Mouse (Mus musculus): ENCODE measurements at regions not wholly inside any gene's neighbourhood (a gene's known extent, or its start where the extent isn't known, plus 50 kb on each side); places are given as distances from the start of the nearest gene placed in this dataset.

DNA sequence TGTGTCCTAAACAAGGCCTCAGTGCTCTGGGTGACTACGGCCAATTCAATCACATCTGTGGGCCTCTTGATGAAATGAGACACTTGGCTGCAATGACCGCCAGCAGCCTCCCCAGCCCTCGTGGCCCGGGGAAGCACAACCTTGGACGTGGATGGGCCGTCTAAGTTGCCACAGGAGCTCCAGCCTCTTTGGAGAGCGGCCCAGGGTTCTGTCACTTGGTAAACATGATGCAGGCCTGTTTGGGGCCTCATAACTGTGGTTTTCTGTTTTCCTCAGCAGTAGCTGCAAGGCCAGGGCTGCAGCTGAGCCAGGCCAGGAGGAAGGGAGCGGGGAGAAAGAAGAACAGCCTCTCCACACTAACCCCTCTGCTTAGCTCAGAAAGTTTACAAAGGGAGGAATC, 105.2 kb upstream of the Zmiz1 start:
- in situ Hi-C loops (cut with MboI; ENCODE audit: low sequenced_read_pairs), result no loop called here

DNA sequence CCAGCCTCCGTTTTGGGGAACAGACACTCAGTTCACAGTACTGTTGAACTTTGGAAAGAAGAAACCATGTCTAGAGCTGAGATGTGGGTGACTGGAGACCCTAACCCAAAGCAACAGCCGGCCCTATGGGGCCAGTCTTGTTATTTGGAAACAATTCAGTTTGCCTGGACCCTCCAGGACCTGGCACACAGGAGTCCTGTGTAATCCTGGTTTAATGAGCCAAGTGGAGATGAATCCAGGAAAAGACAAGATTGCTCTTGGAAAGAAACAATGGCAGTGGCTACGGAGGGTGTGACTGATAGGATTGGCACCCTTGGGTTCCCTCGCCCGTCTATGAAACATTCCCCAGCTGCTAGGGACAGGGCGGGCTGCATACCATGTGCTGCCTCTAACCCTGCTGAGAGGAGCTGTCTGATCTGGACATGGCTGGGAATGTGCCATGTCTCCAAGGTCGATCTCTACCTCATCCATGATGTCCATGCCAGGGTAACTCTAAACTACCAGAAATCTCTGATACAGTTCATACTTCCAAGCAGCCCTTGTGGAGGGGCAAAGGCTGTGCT, 104.6 kb upstream of the Zmiz1 start:
- in situ Hi-C loops (cut with MboI; ENCODE audit: low sequenced_read_pairs), result no loop called here

DNA sequence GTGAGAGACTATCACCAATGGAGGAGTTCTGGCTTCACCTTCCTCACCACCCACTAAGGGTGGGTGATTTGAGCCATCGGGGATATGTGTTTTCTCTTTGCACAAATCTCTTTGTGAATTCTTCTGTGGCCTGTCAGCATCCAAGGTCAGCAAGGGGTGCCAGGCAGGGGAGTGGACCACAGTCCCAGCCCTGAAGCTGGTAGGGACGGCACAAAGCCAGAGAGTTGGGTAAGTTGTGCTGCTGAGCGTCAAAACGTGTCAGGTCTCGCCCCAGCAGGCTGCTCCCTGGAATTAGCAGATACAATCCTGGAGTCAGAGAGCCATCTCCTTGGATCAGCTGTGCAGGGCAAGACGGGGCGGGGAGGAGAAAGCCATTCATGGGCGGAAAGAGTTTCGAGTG, 101.2 kb upstream of the Zmiz1 start:
- in situ Hi-C loops (cut with MboI; ENCODE audit: low sequenced_read_pairs), result no loop called here

DNA sequence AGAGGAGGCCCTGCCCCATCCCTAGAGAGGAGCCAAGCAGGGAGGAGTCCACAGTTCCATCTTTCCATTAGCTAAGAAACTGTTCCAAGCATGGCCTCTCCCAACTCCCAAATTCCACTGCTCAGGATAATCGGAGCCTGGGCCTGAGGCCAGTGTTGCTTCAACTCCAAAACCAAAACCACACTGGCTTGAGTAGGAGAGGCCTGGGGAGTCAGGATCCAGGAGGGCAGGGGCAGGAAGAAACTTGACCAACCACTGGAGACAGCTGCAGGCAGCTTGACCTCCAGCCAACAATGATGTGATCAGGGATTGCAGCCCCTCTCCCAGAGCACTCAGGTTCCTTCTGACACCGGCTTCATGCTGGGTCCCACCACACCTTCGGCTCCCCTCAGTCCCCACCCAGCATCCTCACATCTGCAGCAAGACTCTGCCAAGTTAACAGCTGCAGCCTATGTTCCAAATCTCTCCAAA, 99.1 kb upstream of the Zmiz1 start:
- in situ Hi-C loops (cut with MboI; ENCODE audit: low sequenced_read_pairs), result no loop called here

DNA sequence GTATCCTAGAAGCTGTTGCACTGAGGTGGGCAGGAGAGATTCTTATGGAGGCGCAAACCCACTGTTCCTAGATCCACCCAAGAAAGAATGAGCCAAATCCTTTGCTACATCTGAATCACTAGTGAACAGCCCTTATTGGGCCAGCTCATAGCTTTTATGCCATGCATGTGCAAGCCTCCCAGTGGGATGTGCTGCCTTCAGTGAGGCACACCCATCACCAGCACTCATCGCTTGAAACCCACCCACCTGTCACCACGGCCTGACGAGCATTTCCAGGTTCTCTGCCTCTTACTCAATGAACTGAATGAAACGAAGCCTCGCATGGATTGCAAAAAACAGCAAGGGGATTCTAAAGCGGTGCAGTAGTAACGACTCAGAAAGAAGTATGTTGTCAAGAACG, 98.3 kb upstream of the Zmiz1 start:
- in situ Hi-C loops (cut with MboI; ENCODE audit: low sequenced_read_pairs), result no loop called here

DNA sequence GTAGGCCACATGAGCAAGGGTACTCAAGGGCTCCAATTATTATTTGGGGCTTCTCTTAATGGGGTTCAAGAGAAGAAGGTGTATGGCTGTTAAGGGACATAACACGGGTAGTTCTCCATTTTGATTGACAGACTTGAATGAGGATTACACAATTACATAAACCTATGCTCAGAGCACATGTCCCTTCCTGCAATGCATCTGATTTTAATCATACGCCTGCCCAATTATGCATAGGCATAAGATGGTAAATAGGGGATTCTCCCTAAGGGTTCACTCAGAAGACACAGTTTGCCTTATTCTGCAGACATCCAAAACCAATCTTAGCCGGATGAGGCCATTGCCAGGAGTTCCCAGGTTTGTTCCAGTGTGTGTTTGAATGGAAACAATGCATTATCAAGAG, 97.9 kb upstream of the Zmiz1 start:
- in situ Hi-C loops (cut with MboI; ENCODE audit: low sequenced_read_pairs), result no loop called here

DNA sequence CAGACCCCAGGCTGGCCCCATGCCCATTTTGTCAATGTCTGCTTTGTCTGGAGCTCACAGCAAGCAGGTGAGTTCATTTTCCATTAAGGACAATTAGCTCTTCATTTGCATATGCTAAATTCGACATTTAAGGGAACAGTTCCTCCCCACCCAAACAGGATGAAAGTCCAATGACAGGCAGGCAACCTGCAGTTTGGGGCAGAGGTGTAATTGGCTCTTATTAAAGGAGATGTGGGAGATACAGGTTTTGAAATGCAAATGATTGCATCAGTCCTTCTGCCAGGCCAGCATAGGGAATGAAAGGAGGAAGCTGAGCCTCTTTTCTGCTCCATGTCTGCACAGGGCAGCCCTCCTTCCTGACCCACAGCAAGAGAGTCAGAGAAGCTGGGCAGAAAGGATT, 96.2 kb upstream of the Zmiz1 start:
- in situ Hi-C loops (cut with MboI; ENCODE audit: low sequenced_read_pairs), result no loop called here

DNA sequence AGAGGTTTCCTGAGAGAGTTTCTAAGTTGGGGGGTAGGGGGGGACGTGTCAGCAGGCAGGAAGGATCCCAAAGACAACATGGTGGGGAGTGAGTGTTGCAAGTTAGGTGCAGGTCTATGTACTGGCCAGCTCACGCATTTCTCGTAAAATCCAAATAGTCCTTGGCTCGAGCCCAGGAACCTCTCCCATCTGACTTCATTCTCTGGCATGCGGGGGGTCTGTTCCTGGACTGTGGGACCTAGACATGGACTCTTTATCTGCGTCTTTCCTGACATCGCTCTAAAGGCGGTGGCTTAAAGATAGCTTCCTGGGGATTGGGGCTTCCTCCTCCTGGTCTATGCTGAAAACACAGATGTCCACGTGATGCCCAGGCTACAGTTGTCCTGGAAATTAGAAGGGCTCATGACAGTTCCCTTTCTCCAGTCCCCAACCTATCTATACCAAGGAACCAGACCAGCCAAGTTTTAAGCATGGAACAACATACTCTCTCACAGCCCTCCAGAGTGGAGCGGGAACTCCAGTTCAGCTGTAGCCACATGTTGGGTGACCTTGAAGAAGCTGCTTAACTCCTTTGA, 93.7 kb upstream of the Zmiz1 start:
- in situ Hi-C loops (cut with MboI; ENCODE audit: low sequenced_read_pairs), result no loop called here

DNA sequence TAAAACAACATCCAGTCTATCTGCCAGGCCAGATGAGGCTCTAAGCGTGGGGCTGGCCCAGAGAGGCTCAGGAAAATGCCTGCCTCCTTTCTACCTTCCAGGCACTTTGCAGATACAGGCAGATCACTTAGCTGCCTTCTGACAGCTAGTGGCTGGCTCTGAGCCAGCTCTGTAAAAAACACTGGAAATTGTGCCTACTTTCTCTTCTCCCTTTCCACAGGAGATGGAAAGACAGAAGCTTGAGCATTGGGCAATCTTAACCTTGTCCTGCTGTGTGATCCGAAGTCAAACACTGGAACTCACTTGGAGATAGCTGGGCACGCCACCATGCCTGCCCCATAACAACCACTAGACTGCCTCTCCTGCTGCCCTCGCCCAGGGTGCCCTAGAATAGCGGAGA, 93.0 kb upstream of the Zmiz1 start:
- in situ Hi-C loops (cut with MboI; ENCODE audit: low sequenced_read_pairs), result no loop called here

DNA sequence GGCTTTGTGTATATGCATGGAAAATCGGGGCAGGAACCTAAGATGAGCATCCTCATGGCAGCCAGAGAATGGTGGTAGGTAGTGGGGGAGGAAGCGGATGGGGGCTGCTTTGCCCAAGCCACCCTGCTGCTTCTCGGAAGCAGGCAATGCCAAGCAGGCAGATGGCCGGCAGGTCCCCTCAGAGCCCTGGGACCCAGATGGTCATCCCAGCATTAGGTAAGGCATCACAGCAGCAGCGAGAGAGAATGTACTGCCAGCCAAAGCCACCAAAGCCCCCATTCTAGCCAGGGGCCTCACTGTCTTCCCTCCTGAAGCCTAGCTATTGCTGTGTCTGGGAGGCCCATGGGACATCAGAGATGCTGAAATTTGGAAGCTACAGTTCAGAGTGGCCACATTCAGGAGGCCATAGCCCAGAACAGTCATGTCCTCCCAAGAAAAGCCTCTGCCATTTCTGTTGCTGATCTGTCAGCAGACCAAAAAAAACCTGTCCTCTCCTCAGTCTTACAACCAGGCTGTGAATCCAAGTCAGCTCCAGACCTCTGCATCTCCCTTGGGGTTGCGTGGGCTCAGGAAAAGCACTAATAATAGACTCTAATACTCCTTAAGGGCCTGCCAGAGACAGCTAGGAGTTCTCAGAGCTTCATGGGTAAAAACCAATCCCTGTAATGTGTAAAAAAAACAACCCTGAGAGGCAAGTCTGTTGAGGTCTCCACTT, 88.5 kb upstream of the Zmiz1 start:
- in situ Hi-C loops (cut with MboI; ENCODE audit: low sequenced_read_pairs), result no loop called here

DNA sequence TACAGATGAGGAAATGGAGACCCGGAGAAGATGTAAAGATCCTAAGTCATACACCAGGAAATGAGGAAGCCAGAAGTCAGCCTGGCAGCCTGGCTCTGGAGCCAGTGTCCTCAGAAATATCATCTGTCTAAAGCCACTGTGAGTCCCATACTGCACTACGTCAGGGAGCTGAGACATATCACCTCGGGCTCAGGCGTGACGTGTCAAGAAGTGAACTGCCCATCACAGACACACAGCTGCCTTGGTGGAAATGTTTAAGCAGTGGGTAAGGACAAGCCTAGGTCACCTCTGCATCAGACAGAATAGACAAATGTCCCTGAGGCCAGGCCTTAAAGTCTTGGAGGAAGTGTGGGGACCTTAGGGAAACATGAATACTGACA, 88.0 kb upstream of the Zmiz1 start:
- in situ Hi-C loops (cut with MboI; ENCODE audit: low sequenced_read_pairs), result no loop called here

DNA sequence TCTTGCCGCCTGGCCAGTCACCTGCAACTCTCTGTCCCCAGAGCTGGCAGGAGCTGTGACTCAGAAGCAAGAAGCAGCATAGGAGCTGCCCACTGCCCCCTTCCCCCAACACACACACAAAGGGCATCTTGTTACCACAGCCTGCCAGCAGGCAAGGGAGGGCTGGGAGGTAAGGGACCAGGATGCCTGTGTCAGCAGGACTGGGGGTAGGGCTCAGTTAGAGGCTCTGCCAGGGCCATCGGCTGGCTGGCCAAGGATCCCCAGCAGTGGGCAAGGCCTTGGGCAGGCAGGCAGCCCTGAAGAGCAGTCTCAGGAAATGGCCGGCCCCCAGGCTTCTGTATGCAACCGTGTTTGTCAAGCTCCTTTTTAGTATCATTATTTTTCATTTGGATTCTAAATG, 87.3 kb upstream of the Zmiz1 start:
- in situ Hi-C loops (cut with MboI; ENCODE audit: low sequenced_read_pairs), result no loop called here

DNA sequence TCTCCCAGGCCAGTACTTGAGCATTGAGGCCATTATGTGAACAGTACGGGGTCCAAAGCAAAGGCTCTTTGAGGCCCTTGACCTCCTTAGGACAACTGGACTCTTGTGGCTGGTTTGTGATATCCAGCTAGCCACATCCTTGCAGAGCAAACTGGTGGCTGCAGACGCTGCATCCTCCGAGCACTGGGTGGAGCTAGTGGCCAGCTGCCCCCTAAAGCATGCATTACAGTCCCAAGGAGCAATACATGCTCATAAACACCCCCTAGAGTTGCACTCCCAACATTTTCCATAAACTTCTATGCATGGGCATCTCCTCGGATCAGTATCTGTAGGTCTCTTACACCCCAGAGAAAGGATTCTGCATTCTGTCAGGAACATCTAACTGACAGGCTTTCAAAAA, 86.4 kb upstream of the Zmiz1 start:
- in situ Hi-C loops (cut with MboI; ENCODE audit: low sequenced_read_pairs), result no loop called here

DNA sequence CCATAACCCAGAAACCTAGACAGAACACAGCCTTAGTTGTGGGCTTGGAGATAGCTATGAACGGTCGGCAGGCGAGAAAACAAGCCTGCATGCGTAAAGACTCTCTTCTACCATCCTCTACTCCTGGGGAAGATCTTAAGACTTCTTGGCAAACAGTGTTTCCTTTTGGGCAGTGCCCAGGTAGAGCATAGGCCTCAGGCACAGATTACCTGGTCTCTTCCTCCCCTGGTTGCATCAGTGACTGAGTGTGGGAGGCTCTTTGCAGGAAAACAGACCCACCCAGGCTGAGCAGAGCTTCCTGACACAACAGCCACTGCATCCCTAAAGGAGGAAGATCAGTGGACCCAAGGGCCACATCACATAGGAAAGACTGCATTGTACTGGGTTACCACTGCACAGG, 85.8 kb upstream of the Zmiz1 start:
- in situ Hi-C loops (cut with MboI; ENCODE audit: low sequenced_read_pairs), result no loop called here

DNA sequence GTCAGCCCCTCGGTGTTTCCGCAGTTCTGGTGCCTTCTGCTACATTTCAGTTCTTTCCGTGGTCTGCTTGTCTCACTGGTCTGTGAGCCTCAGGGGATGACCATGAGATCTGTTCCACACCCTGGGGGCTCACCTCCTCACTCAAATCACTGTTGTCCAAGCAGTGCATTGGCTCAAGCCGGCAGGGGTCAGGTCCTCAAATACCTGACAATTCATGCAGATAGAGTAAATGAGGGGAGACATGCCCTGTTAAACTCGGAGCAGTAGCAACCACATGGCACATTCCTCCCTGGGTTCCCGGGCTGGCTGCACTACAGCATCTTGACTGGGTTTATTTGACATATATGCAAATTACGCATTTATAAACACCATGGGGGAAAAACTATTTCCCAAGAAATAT, 84.0 kb upstream of the Zmiz1 start:
- in situ Hi-C loops (cut with MboI; ENCODE audit: low sequenced_read_pairs), result no loop called here

DNA sequence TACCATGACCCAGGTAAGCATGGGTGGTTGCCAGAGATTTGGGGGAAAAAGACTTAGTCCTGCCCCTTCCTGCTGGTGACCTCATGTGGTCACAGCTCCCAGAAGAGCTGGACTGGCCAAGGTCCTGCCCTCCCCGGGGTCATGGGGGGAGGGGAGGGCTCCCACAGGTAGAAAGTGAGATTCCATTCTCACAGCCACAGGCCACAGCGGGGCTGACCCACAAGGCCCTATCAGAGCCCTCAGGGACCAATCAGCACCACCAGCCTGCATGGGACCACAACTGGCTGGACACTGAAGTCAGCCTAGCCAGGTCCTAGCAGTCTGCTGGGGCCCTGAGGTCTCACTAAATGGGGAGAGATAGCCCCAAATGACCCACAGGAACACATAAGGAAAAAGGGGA, 81.9 kb upstream of the Zmiz1 start:
- in situ Hi-C loops (cut with MboI; ENCODE audit: low sequenced_read_pairs), result no loop called here

DNA sequence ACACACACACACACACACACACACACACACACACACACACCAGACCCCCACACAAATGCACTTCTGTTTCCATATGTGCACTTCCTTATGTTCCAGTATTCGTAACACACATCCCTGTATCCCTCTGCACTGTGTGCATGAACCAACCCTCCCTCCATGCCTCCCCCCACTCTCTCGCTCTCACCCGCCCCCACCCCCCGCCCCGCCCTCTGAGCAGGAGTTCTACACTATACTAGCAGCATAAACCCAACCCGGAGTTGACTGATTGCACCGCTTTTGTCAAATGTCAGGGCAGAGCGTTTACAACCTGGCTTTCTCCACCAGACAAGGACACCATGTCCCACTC, 81.5 kb upstream of the Zmiz1 start:
- in situ Hi-C loops (cut with MboI; ENCODE audit: low sequenced_read_pairs), result no loop called here

DNA sequence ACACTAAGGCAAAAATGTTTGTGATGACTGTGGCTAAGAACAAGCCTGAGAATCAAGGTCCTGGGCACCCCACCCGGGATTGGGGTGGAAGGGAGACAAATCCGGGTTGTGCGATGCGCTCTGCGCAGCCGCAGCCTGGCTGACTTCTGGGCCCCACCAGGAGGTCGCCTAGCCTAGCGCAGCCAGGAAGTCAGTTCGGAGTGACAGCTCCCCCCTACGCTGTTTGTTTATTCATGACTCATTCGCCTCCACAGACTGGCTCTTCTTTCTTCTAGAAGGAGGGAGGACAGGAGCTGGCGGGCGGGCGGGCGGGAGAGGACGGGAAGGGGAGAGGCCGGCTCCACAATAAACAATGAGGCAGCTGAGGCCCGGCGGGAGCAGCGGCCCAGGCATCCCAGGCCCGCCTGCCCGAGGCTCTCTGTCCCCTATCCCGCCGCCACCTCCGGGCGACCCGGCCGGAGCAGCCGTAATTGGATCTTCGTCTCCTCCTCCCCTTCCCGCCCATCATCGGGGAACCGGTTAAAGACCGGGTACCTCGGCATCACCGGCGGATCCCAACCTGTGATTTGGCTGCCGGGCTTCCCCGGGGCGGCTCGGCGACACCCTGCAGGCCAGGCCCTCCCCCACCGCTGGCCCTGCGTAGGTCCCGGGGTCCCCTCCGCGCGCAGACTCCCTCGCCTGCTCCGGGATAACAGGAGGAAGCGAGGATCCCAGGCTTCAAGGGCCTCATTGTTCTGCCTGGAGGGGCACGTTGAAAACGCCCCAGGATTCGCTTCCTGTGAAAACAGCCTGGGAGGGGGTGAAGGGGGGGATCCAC, 80.9 kb upstream of the Zmiz1 start:
- in situ Hi-C loops (cut with MboI; ENCODE audit: low sequenced_read_pairs), result no loop called here

DNA sequence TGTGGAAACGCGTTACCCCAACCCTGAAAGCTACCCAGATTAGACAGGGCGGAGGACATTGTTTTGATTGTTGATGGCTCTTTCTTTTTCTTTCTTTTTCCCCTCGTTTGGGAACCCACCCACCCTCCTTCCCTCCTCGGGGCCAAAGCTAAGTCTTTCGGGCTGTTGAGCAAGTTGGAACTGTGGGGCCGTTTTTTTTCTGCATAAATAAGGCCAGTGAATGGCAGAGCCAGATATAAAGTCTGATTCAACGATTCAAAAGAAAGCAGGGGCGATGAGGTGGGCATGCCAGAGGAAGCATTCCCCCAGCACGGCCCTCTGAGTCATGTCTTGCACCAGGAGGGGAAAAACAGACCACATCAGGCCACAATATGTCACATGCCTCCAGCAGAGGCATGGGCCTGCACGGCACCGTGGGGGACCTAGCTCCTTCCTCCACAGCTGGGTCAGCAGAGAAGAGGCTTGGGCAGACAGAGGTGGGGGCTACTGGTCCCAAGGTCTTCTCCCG, 80.2 kb upstream of the Zmiz1 start:
- in situ Hi-C loops (cut with MboI; ENCODE audit: low sequenced_read_pairs), result no loop called here

DNA sequence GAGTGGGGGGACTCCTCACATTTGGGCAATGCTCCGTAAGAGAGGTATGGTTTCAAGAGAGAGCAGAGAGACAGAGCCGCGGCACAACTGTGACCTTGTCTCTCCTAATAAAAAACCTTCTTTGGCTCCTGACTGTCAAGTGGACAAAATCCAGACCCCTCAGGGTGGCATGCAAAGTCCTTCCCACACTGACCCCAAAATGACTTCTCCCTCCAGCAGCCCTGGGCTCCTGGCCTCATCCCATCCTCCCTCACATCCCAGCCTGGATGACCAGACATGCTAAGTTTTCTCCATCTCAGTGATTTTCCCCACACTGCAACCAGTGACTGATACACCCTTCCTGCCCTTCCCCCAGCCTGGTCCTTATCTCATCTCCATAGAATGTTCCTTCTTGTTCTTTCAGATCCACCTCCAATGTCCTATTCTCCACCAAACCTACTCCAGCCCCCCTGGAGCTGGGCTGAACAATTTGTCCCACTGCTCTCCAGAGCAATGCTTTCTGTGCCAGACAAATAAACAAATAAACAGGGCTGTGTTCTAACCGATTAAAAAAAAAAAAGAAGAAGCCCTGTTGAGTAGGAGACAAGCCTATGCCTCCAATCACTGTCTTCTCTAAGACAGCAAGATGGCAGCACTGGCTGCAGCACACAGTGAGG, 75.7 kb upstream of the Zmiz1 start:
- in situ Hi-C loops (cut with MboI; ENCODE audit: low sequenced_read_pairs), result no loop called here

DNA sequence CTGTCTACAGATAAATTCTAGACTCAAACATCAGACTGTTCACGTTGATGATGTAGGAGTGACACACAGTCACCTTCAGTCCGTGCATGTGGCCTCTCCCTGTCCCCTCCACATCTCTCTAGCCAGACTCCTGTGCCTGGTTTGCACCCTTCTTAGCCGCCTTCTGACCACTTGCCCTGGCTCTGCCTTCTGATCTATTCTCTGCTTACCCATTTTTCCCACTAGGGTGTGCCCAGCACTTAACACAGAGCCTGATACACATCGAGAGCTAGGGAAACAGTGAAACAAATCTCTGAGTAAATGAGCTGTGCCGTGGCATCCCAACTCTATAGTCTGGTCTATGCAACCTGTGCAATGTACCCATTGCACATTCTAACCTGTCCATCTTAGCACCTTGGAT, 73.3 kb upstream of the Zmiz1 start:
- in situ Hi-C loops (cut with MboI; ENCODE audit: low sequenced_read_pairs), result no loop called here
